Mouse (Mus musculus): Measurements from ENCODE around the gene Hist1h3i. TPM values are rescaled to one million over a fixed set of nuclear protein-coding genes. Genes with fewer than 3 reads are reported as not detected.
"Not testable (repeated sequence)": the region's sequence is repeated elsewhere in the genome, so short reads cannot be mapped to it uniquely, and the experiment has no call there.

Hist1h3i gene
- polyA plus RNA-seq, 1 experiment, result 1.9 TPM

DNA sequence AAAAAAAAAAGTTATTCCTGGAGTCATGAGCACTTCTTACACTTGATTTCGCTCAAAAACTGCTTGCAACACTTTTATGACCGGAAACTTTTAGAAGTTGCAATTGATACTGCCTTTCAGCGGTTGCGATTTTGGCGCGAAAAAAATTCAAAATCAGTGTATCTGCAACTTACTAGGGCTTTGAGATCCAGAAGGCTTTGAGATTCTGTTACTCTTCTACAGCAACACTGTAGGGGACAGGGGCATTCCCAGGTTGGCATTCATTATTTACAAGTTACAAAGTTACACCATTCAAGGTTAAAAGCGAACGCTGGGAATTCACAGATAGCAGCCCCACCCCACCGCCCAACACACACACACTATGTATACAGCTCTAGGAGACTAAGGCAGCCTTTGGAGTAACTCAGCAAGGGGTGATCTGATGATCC, 578 bp upstream of the Hist1h3i start:
- DNase-seq, result peak; percentile 25 to 32
- peak overlapping the region; percentile 7 for H3K4me3 ChIP-seq (replicated peaks; ENCODE audit: insufficient read depth, low read depth, low read length)

GRCm38 (mm10) chr13:21782361-21783254, 562 bp downstream of the Hist1h3i start:
- peak overlapping the region; percentile 42 for H3K4me3 ChIP-seq (replicated peaks; ENCODE audit: insufficient read depth, low read depth, low read length)
- H3K27ac ChIP-seq (ENCODE audit: insufficient read depth, low read length), result peak overlapping the region; percentile 40; the same call in 1 of the 2 replicates
- H3K4me1 ChIP-seq (ENCODE audit: control insufficient read depth, insufficient read depth, low read length); H3K27me3 ChIP-seq (ENCODE audit: control insufficient read depth, insufficient read depth, low read length): not testable (repeated sequence)
- DNase-seq, result peak; percentile 35 to 46
- 3% methylated on average over 17 of the region's 35 CpGs for WGBS

More for the DNA sequence above, 578 bp upstream of the Hist1h3i start:
- WGBS, result 1% methylated on average over 9 of the region's 9 CpGs
- H3K27me3 ChIP-seq (ENCODE audit: control insufficient read depth, insufficient read depth, low read length), result no peaks in the 10 kb centered on the region
- H3K27ac ChIP-seq (ENCODE audit: insufficient read depth, low read length), result no peak overlapping the region
- no peaks in the 10 kb centered on the region; the same call in 1 of the 2 replicates for H3K4me1 ChIP-seq (ENCODE audit: control insufficient read depth, insufficient read depth, low read length)
- TF ChIP-seq POLR2A (IDR thresholded peaks at IDR 0.05; ENCODE audit: borderline replicate concordance, insufficient read depth, low read length), result no peak
- no peak for TF ChIP-seq CTCF (IDR thresholded peaks at IDR 0.05; ENCODE audit: borderline replicate concordance, insufficient read depth, low read depth, low read length)

- Histone ChIP-seq H3K27ac (ENCODE audit: insufficient read depth, low read length) (no peak overlapping the region), H3K4me3 (replicated peaks; ENCODE audit: insufficient read depth, low read depth, low read length) (no peak overlapping the region), H3K4me1 (ENCODE audit: control insufficient read depth, insufficient read depth, low read length) (no peaks in the 10 kb centered on the region; the same call in 1 of the 2 replicates), H3K27me3 (ENCODE audit: control insufficient read depth, insufficient read depth, low read length) (no peaks in the 10 kb centered on the region)
- TF ChIP-seq CTCF (IDR thresholded peaks at IDR 0.05; ENCODE audit: borderline replicate concordance, insufficient read depth, low read depth, low read length) (no peak), POLR2A (IDR thresholded peaks at IDR 0.05; ENCODE audit: borderline replicate concordance, insufficient read depth, low read length) (no peak)
- DNase-seq, result no peak
- WGBS, result 95% methylated on average over 1 of the region's 1 CpGs
Observed at GRCm38 (mm10) chr13:21781639-21782038, 1.5 kb downstream of the Hist1h3i start.

DNA sequence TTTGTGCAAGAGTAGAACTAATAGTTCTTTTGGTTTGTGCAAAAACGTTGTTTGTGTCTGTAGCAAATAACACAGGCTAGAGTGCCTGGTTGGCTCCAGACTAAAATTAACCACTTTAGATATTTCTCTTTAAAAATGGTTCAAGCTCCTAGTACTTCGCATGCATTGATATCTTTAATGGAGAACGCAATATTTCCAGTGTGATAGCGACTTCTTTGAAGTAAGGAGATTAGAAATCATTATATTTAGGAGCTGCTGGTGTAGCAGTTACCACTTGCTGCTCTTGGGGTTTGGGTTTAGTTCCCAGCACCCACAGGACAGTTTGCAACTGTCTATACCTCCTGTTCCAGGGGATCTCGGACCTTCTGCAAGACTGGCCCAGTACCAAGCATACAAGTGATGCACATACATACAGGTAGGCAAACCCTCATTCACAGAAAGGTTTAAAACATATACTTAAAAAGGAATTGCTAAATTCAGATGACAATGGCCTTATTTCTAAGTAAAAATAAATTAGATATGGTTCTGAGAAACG, 2.1 kb downstream of the Hist1h3i start:
- 43% methylated on average over 6 of the region's 6 CpGs for WGBS
- no peaks in the 10 kb centered on the region for H3K27me3 ChIP-seq (ENCODE audit: control insufficient read depth, insufficient read depth, low read length)
- no peak overlapping the region for H3K27ac ChIP-seq (ENCODE audit: insufficient read depth, low read length)
- no peak overlapping the region for H3K4me3 ChIP-seq (replicated peaks; ENCODE audit: insufficient read depth, low read depth, low read length)
- TF ChIP-seq CTCF (IDR thresholded peaks at IDR 0.05; ENCODE audit: borderline replicate concordance, insufficient read depth, low read depth, low read length), result no peak
- no peak for TF ChIP-seq POLR2A (IDR thresholded peaks at IDR 0.05; ENCODE audit: borderline replicate concordance, insufficient read depth, low read length)
- no peaks in the 10 kb centered on the region; the same call in 1 of the 2 replicates for H3K4me1 ChIP-seq (ENCODE audit: control insufficient read depth, insufficient read depth, low read length)
- no peak for DNase-seq

DNA sequence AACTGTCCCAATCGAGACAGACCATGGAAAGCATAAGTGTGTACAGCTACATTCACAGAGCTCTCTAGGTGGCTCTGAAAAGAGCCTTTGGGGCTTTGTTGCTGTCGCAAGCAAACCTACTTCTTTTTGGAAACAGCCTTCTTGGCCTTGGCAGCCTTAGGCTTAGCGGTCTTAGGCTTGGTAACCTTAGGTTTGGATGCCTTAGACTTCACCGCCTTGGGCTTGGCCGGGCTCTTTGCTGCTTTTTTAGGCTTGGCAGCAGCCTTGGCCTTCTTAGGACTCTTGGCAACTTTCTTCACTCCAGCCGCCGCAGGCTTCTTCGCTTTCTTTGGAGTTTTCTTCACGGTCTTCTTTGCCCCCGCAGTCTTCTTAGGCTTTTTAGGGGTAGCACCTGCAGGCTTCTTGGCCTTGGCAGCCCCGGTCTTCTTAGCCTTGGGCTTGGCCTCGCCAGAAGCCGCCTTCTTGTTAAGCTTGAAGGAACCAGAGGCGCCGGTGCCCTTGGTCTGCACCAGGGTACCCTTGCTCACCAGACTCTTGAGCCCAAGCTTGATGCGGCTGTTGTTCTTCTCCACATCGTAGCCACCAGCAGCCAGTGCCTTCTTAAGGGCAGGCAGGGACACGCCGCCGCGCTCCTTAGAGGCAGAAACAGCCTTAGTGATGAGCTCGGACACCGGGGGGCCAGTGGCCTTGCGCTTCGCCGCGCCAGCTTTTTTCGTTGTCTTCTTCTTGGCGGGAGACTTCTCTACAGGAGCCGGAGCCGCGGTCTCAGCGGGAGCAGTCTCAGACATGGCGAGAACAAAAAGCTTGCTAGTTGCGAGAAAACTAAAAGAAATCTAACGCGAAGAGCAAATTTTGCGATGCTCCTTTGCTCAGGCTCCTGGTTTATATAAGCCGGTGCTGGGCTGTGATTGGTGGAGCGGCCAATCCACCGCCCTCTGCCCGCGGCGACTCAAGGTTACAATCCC, 3.1 kb downstream of the Hist1h3i start, which contains the start of gene Hist1h1b:
Gene Hist1h1b (minus strand): TSS at position 859 of the 965 bp plus-strand sequence.
- no peaks in the 10 kb centered on the region; the same call in 1 of the 2 replicates for H3K4me1 ChIP-seq (ENCODE audit: control insufficient read depth, insufficient read depth, low read length)
- under 1% methylated on average over 44 of the region's 44 CpGs for WGBS
- no peaks in the 10 kb centered on the region for H3K27me3 ChIP-seq (ENCODE audit: control insufficient read depth, insufficient read depth, low read length)
- no peak for TF ChIP-seq CTCF (IDR thresholded peaks at IDR 0.05; ENCODE audit: borderline replicate concordance, insufficient read depth, low read depth, low read length)
- peak; percentile 42; the same call in 1 of the 2 replicates for TF ChIP-seq POLR2A (IDR thresholded peaks at IDR 0.05; ENCODE audit: borderline replicate concordance, insufficient read depth, low read length)
- H3K4me3 ChIP-seq (replicated peaks; ENCODE audit: insufficient read depth, low read depth, low read length), result peak within 1 kb of the TSS; percentile 86
- peak; percentile 81 to 82 for DNase-seq
- peak within 1 kb of the TSS; percentile 83 for H3K27ac ChIP-seq (ENCODE audit: insufficient read depth, low read length)

DNA sequence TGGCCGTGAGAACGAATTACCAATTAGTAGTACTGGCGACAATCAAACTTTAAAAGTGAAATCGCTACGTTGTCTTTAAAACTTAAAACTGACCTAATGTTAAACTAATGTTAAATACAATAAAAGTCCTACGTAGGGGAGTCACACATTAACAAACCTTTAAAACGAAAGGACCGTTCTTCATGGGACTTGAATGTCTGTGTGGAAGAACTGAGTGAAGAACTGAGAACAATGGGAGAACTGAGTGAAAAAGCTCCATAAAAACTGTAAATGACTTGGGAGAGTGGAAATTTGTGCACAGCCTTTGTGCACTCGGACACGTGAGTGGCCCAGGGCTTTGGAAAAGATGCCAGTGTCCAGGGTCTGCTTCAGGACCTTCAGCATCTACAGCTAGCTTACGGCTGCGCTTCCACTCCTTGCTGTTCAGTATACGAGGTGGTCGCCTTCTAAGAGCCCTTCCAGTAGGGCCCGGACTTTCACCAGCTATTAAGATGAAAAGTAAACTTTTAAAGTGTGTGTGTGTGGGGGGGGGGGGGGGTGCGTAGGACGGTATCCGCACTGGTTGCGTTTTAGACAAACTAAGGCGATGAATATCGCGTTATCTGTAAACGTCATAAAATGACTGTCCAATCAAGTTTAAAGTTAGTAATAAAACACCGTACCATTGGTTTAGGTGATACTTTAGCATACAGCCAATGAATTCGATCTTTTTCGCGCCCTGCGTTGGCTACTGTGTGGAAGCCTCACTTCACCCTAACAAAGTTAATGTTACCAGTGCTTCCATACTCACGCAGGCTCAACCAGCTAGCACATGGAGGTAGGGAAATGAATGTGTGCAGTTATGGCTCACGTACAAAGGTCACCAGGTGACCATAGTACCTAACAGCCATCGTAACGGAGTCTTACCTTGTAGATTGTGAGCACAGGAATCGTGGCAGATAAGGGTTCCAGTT, 4.1 kb downstream of the Hist1h3i start:
- Histone ChIP-seq H3K27me3 (ENCODE audit: control insufficient read depth, insufficient read depth, low read length) (no peaks in the 10 kb centered on the region), H3K4me1 (ENCODE audit: control insufficient read depth, insufficient read depth, low read length) (no peaks in the 10 kb centered on the region; the same call in 1 of the 2 replicates), H3K27ac (ENCODE audit: insufficient read depth, low read length) (0 out of 2 replicates have a peak overlapping the region, but pooled peaks have one; percentile 36), H3K4me3 (replicated peaks; ENCODE audit: insufficient read depth, low read depth, low read length) (peak overlapping the region; percentile 86)
- TF ChIP-seq POLR2A (IDR thresholded peaks at IDR 0.05; ENCODE audit: borderline replicate concordance, insufficient read depth, low read length) (peak; percentile 41; the same call in 1 of the 2 replicates), CTCF (IDR thresholded peaks at IDR 0.05; ENCODE audit: borderline replicate concordance, insufficient read depth, low read depth, low read length) (no peak)
- WGBS, result 3% methylated on average over 33 of the region's 33 CpGs
- peak; percentile 67 to 82 for DNase-seq

Measured in cerebellum, adult 2 months (tissue).